Mouse (Mus musculus): ENCODE measurements at regions not wholly inside any gene's neighbourhood (a gene's known extent, or its start where the extent isn't known, plus 50 kb on each side); places are given as distances from the start of the nearest gene placed in this dataset.

DNA sequence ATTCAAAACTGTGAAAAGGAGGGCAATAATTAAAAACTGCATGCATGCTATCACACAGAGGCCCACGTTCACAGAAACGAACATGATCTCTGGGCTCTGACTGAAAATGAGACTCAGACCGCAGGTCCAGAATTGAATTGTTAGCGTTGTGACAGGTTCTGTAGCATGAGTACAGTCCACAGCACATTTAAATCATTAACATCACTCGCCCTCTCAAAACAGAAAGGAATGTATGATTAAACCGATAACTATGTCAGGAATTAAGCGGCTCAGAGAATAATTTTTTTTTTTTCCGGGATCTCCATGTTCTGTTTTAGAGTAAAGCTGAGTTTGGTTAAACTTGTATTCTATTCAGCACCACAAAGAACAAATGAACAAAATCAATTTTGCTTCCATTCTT is 634.3 kb upstream of the Pitx2 start:
- H3K4me3 ChIP-seq (ENCODE audit: low read depth, low read length), result no peak overlapping the region
- no peaks in the 10 kb centered on the region for H3K4me1 ChIP-seq (ENCODE audit: control insufficient read depth, insufficient read depth, insufficient read length, low read length)
- TF ChIP-seq POLR2A (IDR thresholded peaks at IDR 0.05; ENCODE audit: low read depth, low read length) (no peak), CTCF (IDR thresholded peaks at IDR 0.05; ENCODE audit: extremely low read depth, insufficient read length, insufficient replicate concordance, low read depth, low read length) (no peak)
- H3K27me3 ChIP-seq (ENCODE audit: control insufficient read depth, insufficient read depth, low read length), result no peaks in the 10 kb centered on the region
- 62% methylated on average over 8 of the region's 8 CpGs for WGBS
- H3K36me3 ChIP-seq (ENCODE audit: control insufficient read depth, insufficient read depth, low read length), result no peaks in the 10 kb centered on the region
- H3K27ac ChIP-seq (ENCODE audit: insufficient read depth, low read depth, low read length), result no peak overlapping the region

DNA sequence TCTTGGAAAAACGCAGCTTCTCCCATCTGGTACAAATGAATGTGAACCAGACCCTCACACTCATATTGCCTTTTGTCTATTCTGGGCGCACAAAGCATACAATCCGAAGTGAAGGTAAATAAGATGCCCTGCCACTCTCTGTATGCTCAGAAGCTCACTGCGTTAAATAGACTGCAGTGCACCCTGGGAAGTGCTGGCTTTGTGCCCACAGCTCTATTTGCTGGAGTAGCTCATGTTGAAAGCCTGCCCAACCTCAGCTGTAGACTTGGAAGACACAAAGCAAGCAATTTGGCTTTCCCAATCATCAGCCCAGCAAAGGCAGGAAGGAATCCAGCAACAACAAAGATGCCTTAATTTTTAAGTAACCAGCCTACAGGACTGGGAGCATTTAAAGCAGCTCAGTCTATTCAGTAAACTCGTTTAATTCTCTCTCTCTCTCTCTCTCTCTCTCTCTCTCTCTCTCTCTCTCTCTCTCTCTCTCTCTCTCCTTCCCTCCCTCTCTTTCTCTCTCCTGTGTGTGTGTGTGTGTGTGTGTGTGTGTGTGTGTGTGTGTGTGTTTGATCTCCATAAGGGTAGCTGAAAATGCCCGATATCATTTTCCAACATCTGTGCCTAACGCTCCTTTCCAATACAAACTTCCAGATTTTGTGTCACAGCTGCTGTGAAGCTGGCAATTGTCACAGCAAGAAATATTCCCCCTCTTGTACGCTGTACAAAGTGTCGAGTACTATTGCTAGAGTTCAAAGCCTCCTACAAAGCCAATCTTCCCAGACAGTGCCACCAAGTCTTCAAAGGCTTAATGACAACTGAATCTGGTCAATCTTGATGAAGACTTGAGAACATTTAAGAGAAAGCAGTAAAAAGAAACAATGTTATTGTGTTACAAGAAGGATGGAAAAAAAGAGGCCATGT is 650.5 kb upstream of the Fam241a start:
- Histone ChIP-seq H3K36me3 (ENCODE audit: control insufficient read depth, insufficient read depth, low read length) (no peaks in the 10 kb centered on the region), H3K4me1 (ENCODE audit: control insufficient read depth, insufficient read depth, insufficient read length, low read length) (no peaks in the 10 kb centered on the region), H3K4me3 (ENCODE audit: low read depth, low read length) (no peak overlapping the region), H3K27me3 (ENCODE audit: control insufficient read depth, insufficient read depth, low read length) (no peaks in the 10 kb centered on the region), H3K27ac (ENCODE audit: insufficient read depth, low read depth, low read length) (no peak overlapping the region)
- 60% methylated on average over 9 of the region's 9 CpGs for WGBS
- TF ChIP-seq POLR2A (IDR thresholded peaks at IDR 0.05; ENCODE audit: low read depth, low read length) (no peak), CTCF (IDR thresholded peaks at IDR 0.05; ENCODE audit: extremely low read depth, insufficient read length, insufficient replicate concordance, low read depth, low read length) (no peak)

DNA sequence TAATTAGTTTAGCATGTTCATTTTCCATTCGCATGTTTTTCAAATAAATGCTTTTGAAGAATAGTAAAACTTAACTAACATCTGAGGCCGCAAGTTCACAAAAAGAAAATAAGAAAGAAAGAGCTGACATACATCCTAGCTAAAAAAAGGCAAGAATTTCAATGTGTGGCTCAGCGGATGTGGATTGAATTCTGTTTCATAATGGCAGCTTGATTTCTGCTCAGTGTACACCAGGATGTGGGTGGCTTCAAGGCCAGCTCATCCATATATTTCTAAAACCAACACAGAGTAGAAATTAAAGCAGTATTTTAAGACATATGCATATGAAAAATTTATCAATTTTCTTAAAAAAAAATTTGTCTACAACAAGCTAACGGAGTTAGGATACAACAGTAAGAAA is 629.3 kb upstream of the Fam241a start:
- TF ChIP-seq CTCF (IDR thresholded peaks at IDR 0.05; ENCODE audit: extremely low read depth, insufficient read length, insufficient replicate concordance, low read depth, low read length), result no peak
- WGBS, result 89% methylated on average over 4 of the region's 4 CpGs
- H3K36me3 ChIP-seq (ENCODE audit: control insufficient read depth, insufficient read depth, low read length), result no peaks in the 10 kb centered on the region

DNA sequence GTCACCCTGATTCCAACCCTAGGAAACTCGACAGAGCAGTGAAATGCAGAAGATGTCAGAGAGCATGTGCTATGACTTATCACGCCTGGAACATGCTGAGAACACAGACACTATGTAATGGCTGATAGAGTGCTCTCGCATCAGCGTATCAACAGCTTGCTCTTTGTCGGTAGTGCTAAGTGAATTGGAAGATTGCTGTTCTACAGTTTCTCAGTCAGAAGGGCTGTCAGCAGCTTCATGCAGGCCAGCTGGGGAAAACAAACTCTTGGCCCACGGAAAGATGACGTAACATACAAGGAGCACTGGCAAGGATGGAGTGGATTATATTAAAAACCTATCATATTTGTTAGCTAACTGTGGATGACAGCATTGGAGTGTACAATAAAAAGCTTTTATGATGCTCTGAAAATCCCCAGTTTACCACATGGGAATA is 624.6 kb upstream of the Fam241a start:
- Histone ChIP-seq H3K4me1 (ENCODE audit: control insufficient read depth, insufficient read depth, insufficient read length, low read length) (no peaks in the 10 kb centered on the region), H3K27me3 (ENCODE audit: control insufficient read depth, insufficient read depth, low read length) (no peaks in the 10 kb centered on the region), H3K4me3 (ENCODE audit: low read depth, low read length) (no peak overlapping the region), H3K36me3 (ENCODE audit: control insufficient read depth, insufficient read depth, low read length) (no peaks in the 10 kb centered on the region), H3K27ac (ENCODE audit: insufficient read depth, low read depth, low read length) (no peak overlapping the region)
- WGBS, result 71% methylated on average over 7 of the region's 7 CpGs
- TF ChIP-seq CTCF (IDR thresholded peaks at IDR 0.05; ENCODE audit: extremely low read depth, insufficient read length, insufficient replicate concordance, low read depth, low read length) (no peak), POLR2A (IDR thresholded peaks at IDR 0.05; ENCODE audit: low read depth, low read length) (no peak)

More for the DNA sequence above, 629.3 kb upstream of the Fam241a start:
- no peaks in the 10 kb centered on the region for H3K4me1 ChIP-seq (ENCODE audit: control insufficient read depth, insufficient read depth, insufficient read length, low read length)
- H3K27me3 ChIP-seq (ENCODE audit: control insufficient read depth, insufficient read depth, low read length), result no peaks in the 10 kb centered on the region
- no peak overlapping the region for H3K4me3 ChIP-seq (ENCODE audit: low read depth, low read length)
- no peak overlapping the region for H3K27ac ChIP-seq (ENCODE audit: insufficient read depth, low read depth, low read length)

DNA sequence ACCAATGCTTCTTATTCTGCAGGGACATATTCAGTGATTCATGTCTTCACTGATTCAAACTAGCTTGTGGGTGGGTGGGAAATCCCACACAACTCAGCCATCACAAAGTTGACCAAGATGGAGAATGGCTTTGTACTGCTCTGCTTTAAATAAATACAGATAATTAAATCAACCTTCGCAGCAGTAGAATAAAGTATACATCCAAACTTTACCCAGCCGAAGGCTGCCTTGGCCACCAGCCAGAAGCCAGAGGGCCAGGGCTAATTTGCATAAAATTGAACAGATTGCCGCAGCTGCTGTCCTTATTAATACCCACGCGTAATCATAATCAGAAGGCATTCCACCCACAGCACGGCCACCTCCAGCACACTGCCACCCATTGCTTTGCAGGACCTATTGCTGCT is 623.8 kb upstream of the Fam241a start:
- no peak for TF ChIP-seq POLR2A (IDR thresholded peaks at IDR 0.05; ENCODE audit: low read depth, low read length)
- TF ChIP-seq CTCF (IDR thresholded peaks at IDR 0.05; ENCODE audit: extremely low read depth, insufficient read length, insufficient replicate concordance, low read depth, low read length), result no peak
- Histone ChIP-seq H3K4me1 (ENCODE audit: control insufficient read depth, insufficient read depth, insufficient read length, low read length) (no peaks in the 10 kb centered on the region), H3K36me3 (ENCODE audit: control insufficient read depth, insufficient read depth, low read length) (no peaks in the 10 kb centered on the region), H3K27me3 (ENCODE audit: control insufficient read depth, insufficient read depth, low read length) (no peaks in the 10 kb centered on the region), H3K4me3 (ENCODE audit: low read depth, low read length) (no peak overlapping the region), H3K27ac (ENCODE audit: insufficient read depth, low read depth, low read length) (no peak overlapping the region)
- 50% methylated on average over 6 of the region's 6 CpGs for WGBS

DNA sequence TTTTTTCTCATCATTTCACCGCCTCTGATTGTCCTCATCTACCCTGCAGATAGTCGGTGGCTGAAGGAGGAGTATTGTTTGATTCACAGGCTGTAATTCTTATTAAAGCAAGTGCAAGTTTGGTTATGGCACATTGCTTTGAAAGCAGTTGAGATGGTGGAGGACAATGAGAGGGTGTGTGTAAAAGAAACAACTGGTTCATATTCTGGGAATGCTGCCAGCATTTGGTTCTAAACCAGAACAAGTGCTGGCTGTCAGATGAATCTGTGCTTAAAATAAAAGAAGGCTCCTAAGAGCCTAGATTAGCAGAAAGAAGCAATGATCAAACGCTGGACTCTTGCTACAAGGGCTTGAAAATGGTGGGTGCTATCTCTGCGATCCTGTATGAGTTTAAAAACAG is 622.7 kb upstream of the Fam241a start:
- TF ChIP-seq POLR2A (IDR thresholded peaks at IDR 0.05; ENCODE audit: low read depth, low read length) (no peak), CTCF (IDR thresholded peaks at IDR 0.05; ENCODE audit: extremely low read depth, insufficient read length, insufficient replicate concordance, low read depth, low read length) (no peak)
- Histone ChIP-seq H3K4me1 (ENCODE audit: control insufficient read depth, insufficient read depth, insufficient read length, low read length) (no peaks in the 10 kb centered on the region), H3K27ac (ENCODE audit: insufficient read depth, low read depth, low read length) (no peak overlapping the region), H3K27me3 (ENCODE audit: control insufficient read depth, insufficient read depth, low read length) (no peaks in the 10 kb centered on the region), H3K4me3 (ENCODE audit: low read depth, low read length) (no peak overlapping the region), H3K36me3 (ENCODE audit: control insufficient read depth, insufficient read depth, low read length) (no peaks in the 10 kb centered on the region)
- 66% methylated on average over 4 of the region's 4 CpGs for WGBS

DNA sequence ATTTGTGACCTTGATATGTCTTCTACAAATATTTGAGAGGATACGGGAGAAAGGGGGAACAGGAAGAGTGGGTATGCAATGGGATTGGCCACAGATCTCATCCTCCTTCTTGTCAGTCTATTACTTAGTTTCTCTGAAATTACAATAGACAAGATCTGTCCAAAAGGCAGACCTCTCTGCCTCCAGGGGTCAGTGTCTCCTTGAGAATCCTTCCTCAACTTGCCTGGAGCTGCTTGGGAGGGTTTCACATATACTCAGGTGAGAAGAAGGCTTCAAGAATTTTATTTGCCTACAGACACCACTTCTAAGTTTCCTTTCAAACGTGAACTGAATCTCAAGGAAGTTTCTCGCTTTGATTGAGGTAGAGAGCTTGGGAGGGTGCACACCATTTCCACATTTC is 575.0 kb upstream of the Fam241a start:
- no peaks in the 10 kb centered on the region for H3K36me3 ChIP-seq (ENCODE audit: control insufficient read depth, insufficient read depth, low read length)
- H3K27me3 ChIP-seq (ENCODE audit: control insufficient read depth, insufficient read depth, low read length), result no peaks in the 10 kb centered on the region
- no peak overlapping the region for H3K27ac ChIP-seq (ENCODE audit: insufficient read depth, low read depth, low read length)
- WGBS, result 42% methylated on average over 3 of the region's 3 CpGs
- H3K4me3 ChIP-seq (ENCODE audit: low read depth, low read length), result no peak overlapping the region
- no peak for TF ChIP-seq POLR2A (IDR thresholded peaks at IDR 0.05; ENCODE audit: low read depth, low read length)
- TF ChIP-seq CTCF (IDR thresholded peaks at IDR 0.05; ENCODE audit: extremely low read depth, insufficient read length, insufficient replicate concordance, low read depth, low read length), result no peak
- no peaks in the 10 kb centered on the region for H3K4me1 ChIP-seq (ENCODE audit: control insufficient read depth, insufficient read depth, insufficient read length, low read length)

All from small intestine, adult 2 months (tissue).